Comparison of ENCODE assay signal across 9 mouse cellular contexts in the genomic region with DNA sequence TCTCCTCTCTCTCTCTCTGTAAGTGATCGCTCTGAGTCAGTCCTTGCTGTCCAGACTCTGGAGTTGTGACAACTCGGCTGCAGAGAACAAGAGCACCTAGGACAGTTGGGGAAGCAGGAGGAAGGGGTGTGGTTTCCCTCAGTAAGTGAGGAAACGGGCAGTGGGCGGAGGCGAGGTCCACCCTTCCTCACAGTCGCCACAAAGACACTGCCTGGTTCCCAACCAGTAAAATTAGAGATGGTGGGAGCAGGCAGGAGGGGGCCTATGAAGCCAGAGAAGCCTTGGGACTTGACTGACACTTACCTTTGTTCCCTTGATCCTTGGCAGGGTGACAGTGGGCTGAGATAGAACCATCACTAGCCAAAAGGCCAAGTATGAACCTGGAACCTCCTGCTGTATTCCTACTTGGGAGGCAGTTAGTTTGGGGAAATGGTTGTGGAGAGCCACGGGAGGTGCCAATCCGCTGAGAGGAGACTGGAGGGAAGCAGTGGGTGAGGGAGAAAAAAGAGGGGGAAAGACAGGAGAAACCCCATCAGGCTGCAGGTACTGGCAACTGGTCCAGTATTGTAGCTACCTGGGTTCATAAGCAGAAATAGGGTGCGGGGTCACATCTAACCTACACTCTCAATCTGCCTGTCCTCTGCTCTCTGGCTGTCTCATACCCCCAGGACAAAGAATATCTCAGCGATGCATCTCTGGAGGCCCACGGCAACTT. TPM values are rescaled to one million over a fixed set of nuclear protein-coding genes. Genes with fewer than 3 reads are reported as not detected.
DNase-seq lines count a peak whose midpoint lies in the region; ATAC-seq and TF ChIP-seq lines count a peak whose summit lies in the region.
"Had no signal": no experiment of that assay in that cellular context is flagged by ENCODE, and none has a peak within 500 bp of the region (broad histone marks: within the 10 kb centered on the region; RNA-seq: fewer than 3 reads in every experiment).

No protein-coding gene starts in this region.

- no peak for DNase-seq in left cerebral cortex, adult 2 months (ENCODE audit: extremely low spot score in 1 of 2, low spot score in 2 of 2)
- no peak for DNase-seq in left cerebral cortex, adult 11 months (ENCODE audit: low spot score)
- DNase-seq in kidney, adult 9 months = peak; percentile 58
- DNase-seq in thymus, adult 18-20 months = no peak
- DNase-seq in embryo, embryonic 10 days (ENCODE audit: low spot score) = no peak

- H3K27me3 ChIP-seq in embryonic facial prominence, embryonic 13.5 days = no peaks in the 10 kb centered on the region; the same call in 1 of the 2 replicates
- H3K27me3 ChIP-seq in megakaryocyte, embryonic 14.5 days (replicated peaks) = peaks cover 89% of the 10 kb centered on the region

- H3K9ac ChIP-seq in embryonic facial prominence, embryonic 13.5 days = 0 out of 2 replicates have a peak overlapping the region, but pooled peaks have one; percentile 27

- H3K4me3 ChIP-seq in left cerebral cortex, adult 2 months = no peak overlapping the region
- H3K4me3 ChIP-seq in embryonic facial prominence, embryonic 13.5 days = no peak overlapping the region
- peak overlapping the region; percentile 62 for H3K4me3 ChIP-seq in megakaryocyte, embryonic 14.5 days (replicated peaks)

- H3K36me3 ChIP-seq in embryonic facial prominence, embryonic 13.5 days = peaks cover 14% of the 10 kb centered on the region
- no peaks in the 10 kb centered on the region for H3K36me3 ChIP-seq in megakaryocyte, embryonic 14.5 days (replicated peaks; ENCODE audit: low read length)

- H3K4me1 ChIP-seq in embryonic facial prominence, embryonic 13.5 days = peaks cover 34% of the 10 kb centered on the region
- peaks cover 20% of the 10 kb centered on the region for H3K4me1 ChIP-seq in megakaryocyte, embryonic 14.5 days

- H3K9me3 ChIP-seq in embryonic facial prominence, embryonic 13.5 days = no peaks in the 10 kb centered on the region
- H3K9me3 ChIP-seq in megakaryocyte, embryonic 14.5 days = peaks cover 6% of the 10 kb centered on the region; the same call in 1 of the 2 replicates

- peak overlapping the region; percentile 69; the same call in 1 of the 2 replicates for H3K27ac ChIP-seq in left cerebral cortex, adult 2 months
- H3K27ac ChIP-seq in embryonic facial prominence, embryonic 13.5 days = no peak overlapping the region

- no peak overlapping the region for H3K4me2 ChIP-seq in embryonic facial prominence, embryonic 13.5 days

- WGBS in embryonic facial prominence, embryonic 13.5 days = 47% methylated on average over 11 of the region's 11 CpGs

- ATAC-seq in embryonic facial prominence, embryonic 13.5 days (ENCODE audit: insufficient number of reproducible peaks, insufficient read depth, low FRiP score, low TSS enrichment, low read depth) = no peak
- ATAC-seq: intestine, postnatal 0 days had no signal

- intact Hi-C loops in left cerebral cortex, adult 2 months (cut with DNase I) = no loop called here

- no peak for TF ChIP-seq CTCF in left cerebral cortex, adult 2 months (IDR thresholded peaks at IDR 0.05)

RNA-seq across cellular contexts. Expression of a gene that starts 19.2 kb away (rescaled TPM):
- 100 to 1,000 TPM; 128 to 140 TPM for total RNA-seq in left cerebral cortex, adult 2 months (2021)
- 13.8 and 14.4 TPM in 2 replicates for polyA plus RNA-seq in embryonic facial prominence, embryonic 13.5 days (2015; fragmentation: Nextera tagmentation; extraction: Ambion mirVana)
- 0.78 TPM in 1 of 2 replicates, not detected in the other for polyA plus RNA-seq in megakaryocyte, embryonic 14.5 days (2012; ENCODE audit: insufficient read depth, low replicate concordance)

RNA-seq across cellular contexts. Expression of a gene that starts 39.1 kb away (rescaled TPM):
- 1 to 10 TPM; 6.1 to 6.6 TPM for total RNA-seq in left cerebral cortex, adult 2 months (2021)
- 75.7 and 81.9 TPM in 2 replicates for polyA plus RNA-seq in embryonic facial prominence, embryonic 13.5 days (2015; fragmentation: Nextera tagmentation; extraction: Ambion mirVana)
- polyA plus RNA-seq in megakaryocyte, embryonic 14.5 days (2012; ENCODE audit: insufficient read depth, low replicate concordance) = not detected in 2 replicates
- total RNA-seq: megakaryocyte-erythroid progenitor cell, adult 5-6 weeks had no signal

RNA-seq across cellular contexts. Expression of a gene that starts 55.2 kb away (rescaled TPM):
- total RNA-seq in left cerebral cortex, adult 2 months (2021) = 1 to 10 TPM; 6.1 to 8.1 TPM
- polyA plus RNA-seq in embryonic facial prominence, embryonic 13.5 days (2015; fragmentation: Nextera tagmentation; extraction: Ambion mirVana) = not detected in 2 replicates
- not detected in 2 replicates for polyA plus RNA-seq in megakaryocyte, embryonic 14.5 days (2012; ENCODE audit: insufficient read depth, low replicate concordance)
- total RNA-seq: megakaryocyte-erythroid progenitor cell, adult 5-6 weeks had no signal

Comparison
In these comparisons a context has a peak if more than half of its experiments do, and no peak if none do; other contexts are left out.
1. RNA of a gene that starts 39.1 kb away (polyA plus RNA-seq): 75.7 to 81.9 TPM in embryonic facial prominence, embryonic 13.5 days; not detected in megakaryocyte, embryonic 14.5 days; every median in the first group is over 10 times any median in the second.